Mouse (Mus musculus): ENCODE results near the gene Olah.
A peak's percentile ranks its signal among the peaks of the same experiment; 100 is the strongest.

DNA sequence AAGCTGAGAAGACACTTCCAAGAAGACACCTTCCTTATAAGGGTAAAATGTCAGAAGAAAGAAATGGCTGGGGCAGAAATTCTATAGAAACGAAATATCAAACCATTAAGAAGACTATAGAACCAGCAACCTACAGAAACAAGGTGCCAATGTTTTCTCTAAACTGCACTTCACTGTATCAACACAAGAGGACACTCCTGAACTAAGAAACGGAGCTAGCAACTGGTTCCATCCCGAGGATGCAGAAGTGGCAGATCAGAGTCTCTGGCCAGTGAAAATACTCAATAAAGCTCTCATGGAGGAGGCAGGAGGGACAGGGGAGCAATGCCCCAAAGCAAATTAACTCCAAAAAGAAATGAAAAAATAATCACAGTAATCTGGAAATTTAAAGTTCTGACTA, 48.1 kb downstream of the Olah start:
- peak; percentile 77 for TF ChIP-seq CTCF (IDR thresholded peaks at IDR 0.05; ENCODE audit: extremely low read depth, insufficient read depth, low read length)
- TF ChIP-seq POLR2A (IDR thresholded peaks at IDR 0.05; ENCODE audit: extremely low read depth, insufficient read depth, low read length), result no peak

Data from cortical plate, adult 2 months (tissue).